Mouse (Mus musculus): ENCODE data around the gene Fga.

- TF ChIP-seq POLR2AphosphoS2 (IDR thresholded peaks at IDR 0.05; ENCODE audit: low read length), result no peak
- no peak for TF ChIP-seq POLR2AphosphoS5 (IDR thresholded peaks at IDR 0.05; ENCODE audit: borderline replicate concordance, low read depth, low read length)
- no peak for TF ChIP-seq CTCF (IDR thresholded peaks at IDR 0.05 in 2 of 3, conservative IDR thresholded peaks at IDR 0.05 in 1 of 3; ENCODE audit: control insufficient read depth in 1 of 3, insufficient read depth in 1 of 3, low read depth in 2 of 3, low read length in 3 of 3, poor library complexity in 1 of 3, severe bottlenecking in 1 of 3)
Observed at GRCm38 (mm10) chr3:83027546-83028251, 1.8 kb downstream of the Fga start.

Data from MEL (cell line).